Comparison of ENCODE assay signal across 19 mouse cellular contexts in the genomic region with DNA sequence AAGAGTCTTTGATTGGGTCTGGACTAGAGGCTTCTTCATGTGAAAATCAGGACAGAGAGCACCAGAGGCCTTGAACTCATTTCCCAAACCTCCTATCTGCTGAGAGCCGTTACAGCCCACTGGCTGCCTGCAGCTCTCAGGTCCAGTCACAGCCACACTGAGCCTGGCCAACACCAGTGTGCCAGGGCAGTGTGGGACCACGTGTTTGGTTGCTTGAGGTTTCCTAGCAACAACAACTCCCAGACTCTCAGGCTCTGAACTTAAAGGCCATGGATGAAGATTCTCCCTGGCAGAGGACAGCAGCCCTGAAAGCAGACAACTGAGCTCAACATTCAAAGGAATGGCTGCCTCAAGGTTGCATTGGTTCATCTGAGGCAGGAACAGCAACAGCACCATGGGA. TPM values are rescaled to one million over a fixed set of nuclear protein-coding genes. Genes with fewer than 3 reads are reported as not detected.
DNase-seq lines count a peak whose midpoint lies in the region; TF ChIP-seq lines count a peak whose summit lies in the region.
"Had no signal": no experiment of that assay in that cellular context is flagged by ENCODE, and none has a peak within 500 bp of the region (broad histone marks: within the 10 kb centered on the region; RNA-seq: fewer than 3 reads in every experiment).

No protein-coding gene starts in this region.

- no peaks in the 10 kb centered on the region for H3K79me2 ChIP-seq in myocyte (ENCODE audit: control insufficient read depth, insufficient read depth)

- H3K4me2 ChIP-seq in myocyte (ENCODE audit: low read depth): no peak overlapping the region
- H3K4me2 ChIP-seq: forebrain, embryonic 13.5 days; heart, embryonic 13.5 days; hindbrain, embryonic 12.5 days had no signal

- no peak overlapping the region for H3ac ChIP-seq in myocyte (ENCODE audit: control insufficient read depth, insufficient read length)

- peak; percentile 12 for DNase-seq in gastrocnemius, adult 18-20 months (ENCODE audit: low spot score)
- no peak for DNase-seq in gastrocnemius, postnatal 36 days
- DNase-seq in adrenal gland, adult 8-10 months: peak; percentile 50
- peak; percentile 68 for DNase-seq in adrenal gland, postnatal 14 days
- no peak for DNase-seq in Muller cell, postnatal 12 days (ENCODE audit: inconsistent ontology term)
- DNase-seq in heart, postnatal 4 days: no peak
- DNase-seq: cerebellum, adult 18-20 months; cerebellum, adult 9-11 months; forebrain, postnatal 0 days; gastrocnemius, postnatal 25 days; heart, adult 11 months; heart, postnatal 36 days; kidney, adult 8-10 months had no signal

- H3K36me3 ChIP-seq in myocyte (ENCODE audit: control insufficient read depth, insufficient read depth): peaks cover 6% of the 10 kb centered on the region

- no peak overlapping the region for H3K4me3 ChIP-seq in myocyte
- H3K4me3 ChIP-seq: embryonic facial prominence, embryonic 10.5 days; forebrain, embryonic 13.5 days; heart, embryonic 13.5 days; hindbrain, embryonic 12.5 days had no signal

- TF ChIP-seq POLR2A in myocyte (IDR thresholded peaks at IDR 0.05; ENCODE audit: insufficient read length, low read depth): no peak

- H3K27me3 ChIP-seq in myocyte (ENCODE audit: control insufficient read depth, insufficient read depth, insufficient read length): no peaks in the 10 kb centered on the region
- H3K27me3 ChIP-seq: forebrain, embryonic 13.5 days; heart, embryonic 13.5 days; hindbrain, embryonic 12.5 days had no signal

- intact Hi-C loops in gastrocnemius, postnatal 36 days (cut with DNase I): no loop called here

TF ChIP-seq in myocyte, 11 proteins besides CTCF, POLR2A, EP300 and RAD21:
- TF ChIP-seq MYOG (IDR thresholded peaks at IDR 0.05; ENCODE audit: control insufficient read depth in 1 of 3, insufficient read depth in 1 of 3, insufficient read length in 2 of 3, low read depth in 2 of 3) (no peak), POLR2AphosphoS2 (IDR thresholded peaks at IDR 0.05; ENCODE audit: insufficient read length, low read depth) (peak; percentile 43), USF1 (IDR thresholded peaks at IDR 0.05; ENCODE audit: low read depth) (no peak), E2F4 (IDR thresholded peaks at IDR 0.05; ENCODE audit: insufficient read depth) (no peak)

RNA-seq across cellular contexts. Expression of a gene that starts 13.4 kb away (rescaled TPM):
- 1 to 10 TPM; 2.0 to 2.3 TPM for total RNA-seq in gastrocnemius, adult 18-20 months (2021)
- 1 to 10 TPM; 1.8 to 2.8 TPM for total RNA-seq in gastrocnemius, postnatal 36 days (2021)
- total RNA-seq in adrenal gland, adult 8-10 months (2022): 1 to 10 TPM; 5.1 to 9.7 (median 7.3) TPM
- 4.2 and 4.7 TPM in 2 replicates for total RNA-seq in adrenal gland, postnatal 14 days (2021)
- 1.3 TPM for polyA plus RNA-seq in myocyte (2012; fragmentation: generic; extraction: Trizol)
- 1 to 10 TPM; 6.1 to 6.2 TPM for total RNA-seq in heart, postnatal 4 days (2021)

RNA-seq across cellular contexts. Expression of a gene that starts 34.7 kb away (rescaled TPM):
- 10 to 100 TPM; 23.9 to 24.2 TPM for total RNA-seq in gastrocnemius, adult 18-20 months (2021)
- 10 to 100 TPM; 19.5 to 20.5 TPM for total RNA-seq in gastrocnemius, postnatal 36 days (2021)
- 100 to 1,000 TPM; 106 to 112 (median 108) TPM for total RNA-seq in adrenal gland, adult 8-10 months (2022)
- total RNA-seq in adrenal gland, postnatal 14 days (2021): 59.3 and 60.9 TPM in 2 replicates
- polyA plus RNA-seq in myocyte (2012; fragmentation: generic; extraction: Trizol): 67.2 TPM
- total RNA-seq in heart, postnatal 4 days (2021): 10 to 100 TPM; 40.8 to 45.5 TPM

RNA-seq across cellular contexts. Expression of a gene that starts 35.8 kb away (rescaled TPM):
- total RNA-seq in gastrocnemius, adult 18-20 months (2021): 1 to 10 TPM; 9.0 to 9.8 TPM
- total RNA-seq in gastrocnemius, postnatal 36 days (2021): 1 to 10 TPM; 6.9 to 8.2 TPM
- total RNA-seq in adrenal gland, adult 8-10 months (2022): 10 to 100 TPM; 10.4 to 12.1 (median 11.1) TPM
- 7.9 and 9.5 TPM in 2 replicates for total RNA-seq in adrenal gland, postnatal 14 days (2021)
- 4.5 TPM for polyA plus RNA-seq in myocyte (2012; fragmentation: generic; extraction: Trizol)
- total RNA-seq in heart, postnatal 4 days (2021): 10 to 100 TPM; 14.8 to 16.3 TPM

RNA-seq across cellular contexts. Expression of a gene that starts 40.9 kb away (rescaled TPM):
- 10 to 100 TPM; 14.3 to 15.6 TPM for total RNA-seq in gastrocnemius, adult 18-20 months (2021)
- 10 to 100 TPM; 14.8 to 17.1 TPM for total RNA-seq in gastrocnemius, postnatal 36 days (2021)
- 10 to 100 TPM; 15.4 to 23.8 (median 20.3) TPM for total RNA-seq in adrenal gland, adult 8-10 months (2022)
- total RNA-seq in adrenal gland, postnatal 14 days (2021): 19.9 and 22.8 TPM in 2 replicates
- 26.4 TPM for polyA plus RNA-seq in myocyte (2012; fragmentation: generic; extraction: Trizol)
- 10 to 100 TPM; 25.1 to 25.4 TPM for total RNA-seq in heart, postnatal 4 days (2021)

RNA-seq across cellular contexts. Expression of a gene that starts 55.7 kb away (rescaled TPM):
- total RNA-seq in gastrocnemius, adult 18-20 months (2021): under 1 TPM in 1 of 2 experiments, not detected in 1; 0.12 TPM
- under 1 TPM in 1 of 2 experiments, not detected in 1; 0.10 TPM for total RNA-seq in gastrocnemius, postnatal 36 days (2021)
- 1 to 10 TPM; 1.0 to 1.6 (median 1.3) TPM for total RNA-seq in adrenal gland, adult 8-10 months (2022)
- total RNA-seq in adrenal gland, postnatal 14 days (2021): 0.56 and 0.64 TPM in 2 replicates
- polyA plus RNA-seq in myocyte (2012; fragmentation: generic; extraction: Trizol): 0.02 TPM
- under 1 TPM; 0.18 to 0.31 TPM for total RNA-seq in heart, postnatal 4 days (2021)
- polyA plus RNA-seq: inflammation-experienced regulatory T-cells, adult 6 months had no signal

Comparison
In these comparisons a context has a peak if more than half of its experiments do, and no peak if none do; other contexts are left out.
1. DNase-seq: peak in gastrocnemius, adult 18-20 months (single experiment), adrenal gland, adult 8-10 months (single experiment) and adrenal gland, postnatal 14 days (single experiment); none in gastrocnemius, postnatal 36 days (0 of 2), Muller cell, postnatal 12 days (single experiment) and heart, postnatal 4 days (single experiment).